Mouse (Mus musculus) ES-E14 (cell line): ENCODE measurements around the gene Gnb2.

Experiments
- HCFC1 ChIP-seq: IDR thresholded peaks from 2 replicates; pipeline ENCODE4 v1.6.1; 2012; ENCODE audit warnings: low read length, inconsistent platforms, borderline replicate concordance; ENCODE audit not compliant: insufficient read depth
- ZC3H11A ChIP-seq: IDR thresholded peaks from 2 replicates; pipeline ENCODE4 v1.6.1; 2012; ENCODE audit warnings: low read depth, mild to moderate bottlenecking, inconsistent platforms, low read length, borderline replicate concordance
- ZNF384 ChIP-seq: IDR thresholded peaks from 2 replicates; pipeline ENCODE4 v1.6.1; 2012; ENCODE audit warnings: low read depth, low read length, inconsistent platforms

GRCm38 (mm10) chr5:137529221-137529995 is 3.9 kb downstream of the Gnb2 start:
- TF ChIP-seq HCFC1 (no peak), ZC3H11A (no peak), ZNF384 (no peak)
